Mouse (Mus musculus) heart, embryonic 15.5 days (tissue): ENCODE data around the gene Vasp. TPM values are rescaled to one million over a fixed set of nuclear protein-coding genes. Genes with fewer than 3 reads are reported as not detected.
"Not testable (repeated sequence)": the region's sequence is repeated elsewhere in the genome, so short reads cannot be mapped to it uniquely, and the experiment has no call there.

ENCODE experiments used
- ATAC-seq: fragments of 200-750 bp; cut with Nextera tagmentation; replicated peaks from 2 replicates; pipeline ENCODE4 v1.8.0; 2017; ENCODE audit warnings: low read depth, moderate TSS enrichment; ENCODE audit not compliant: insufficient number of reproducible peaks, insufficient read depth, low FRiP score
- H3K27ac ChIP-seq: fragments of 300-500 bp; sonication (generic); 2 replicates; pipeline ENCODE4 v1.5.1; 2015; ENCODE audit warnings: mild to moderate bottlenecking, inconsistent platforms
- H3K27me3 ChIP-seq: fragments of 300-500 bp; sonication (generic); 2 replicates; pipeline ENCODE4 v1.6.1; 2015; ENCODE audit warnings: inconsistent platforms
- H3K36me3 ChIP-seq: fragments of 300-500 bp; sonication (generic); 2 replicates; pipeline ENCODE4 v1.6.1; 2015; ENCODE audit warnings: mild to moderate bottlenecking, inconsistent platforms
- H3K4me1 ChIP-seq: fragments of 300-500 bp; sonication (generic); replicated peaks from 2 replicates; pipeline ENCODE4 v1.6.1; 2015; ENCODE audit warnings: inconsistent platforms
- H3K4me2 ChIP-seq: fragments of 300-500 bp; sonication (generic); 2 replicates; pipeline ENCODE4 v1.6.1; 2015; ENCODE audit warnings: inconsistent platforms, mild to moderate bottlenecking, moderate library complexity
- H3K4me3 ChIP-seq: fragments of 300-500 bp; sonication (generic); 2 replicates; pipeline ENCODE4 v1.5.1; 2015; ENCODE audit warnings: mild to moderate bottlenecking, inconsistent platforms
- H3K9ac ChIP-seq: fragments of 300-500 bp; sonication (generic); 2 replicates; pipeline ENCODE4 v1.6.1; 2015; ENCODE audit warnings: mild to moderate bottlenecking, inconsistent platforms
- H3K9me3 ChIP-seq: fragments of 300-500 bp; sonication (generic); replicated peaks from 2 replicates; pipeline ENCODE4 v1.6.1; 2016; ENCODE audit warnings: inconsistent platforms
- WGBS: fragments of 180-500 bp; shearing (Covaris S2); methylation state at CpG from one replicate; pipeline ENCODE4 v1.1.7; 2015; ENCODE audit warnings: mixed read lengths; 5-methylcytosine and 5-hydroxymethylcytosine counted together
- polyA plus RNA-seq: library from polyadenylated mRNA; unstranded; fragments of >200 nt; fragmentation: Nextera tagmentation; extraction: Ambion mirVana; gene quantifications from 2 replicates; pipeline ENCODE4 v1.2.1, GENCODE M21; 2015

Vasp gene
- polyA plus RNA-seq, 1 experiment from 2014 or later: 81.2 TPM

DNA sequence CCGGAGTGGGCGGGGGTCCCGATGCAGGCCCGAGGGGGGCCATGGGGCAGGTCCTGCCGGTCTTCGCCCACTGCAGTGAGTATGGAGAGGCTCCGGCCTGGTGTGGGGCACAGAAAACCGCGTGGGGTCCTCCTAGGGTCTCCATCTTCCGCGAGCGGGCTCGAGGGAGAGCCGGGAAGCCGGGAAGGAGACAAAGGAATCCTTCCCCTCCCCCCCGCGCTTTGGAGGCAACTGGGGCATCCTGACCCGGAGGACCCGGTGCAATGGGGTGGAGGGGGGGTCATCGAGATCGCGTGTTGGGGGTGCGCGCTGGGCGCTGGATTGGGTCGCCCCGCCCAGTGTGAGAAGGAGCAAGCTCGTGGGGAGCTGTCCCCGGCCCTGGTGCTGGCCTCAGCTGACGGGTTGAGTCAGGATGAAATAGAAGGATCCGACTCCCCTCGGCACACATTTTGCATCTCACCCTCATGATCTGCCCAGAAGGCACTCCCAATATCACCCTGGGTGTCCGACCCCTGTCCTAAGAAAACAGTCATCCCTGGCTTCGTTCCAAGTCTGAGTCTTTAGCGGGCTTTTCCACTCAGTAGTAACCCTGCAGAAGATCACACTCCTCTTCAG, 11.3 kb upstream of the Vasp start:
- H3K4me2 ChIP-seq: peak overlapping the region; percentile 98
- ATAC-seq: peak; percentile 63
- H3K4me1 ChIP-seq: peaks cover 20% of the 10 kb centered on the region
- no peak overlapping the region; the same call in 1 of the 2 replicates for H3K9ac ChIP-seq
- no peaks in the 10 kb centered on the region for H3K36me3 ChIP-seq
- H3K9me3 ChIP-seq: no peaks in the 10 kb centered on the region
- WGBS: 1% methylated on average over 35 of the region's 35 CpGs
- no peak overlapping the region for H3K27ac ChIP-seq
- peak overlapping the region; percentile 58 for H3K4me3 ChIP-seq
- H3K27me3 ChIP-seq: peaks cover 63% of the 10 kb centered on the region

DNA sequence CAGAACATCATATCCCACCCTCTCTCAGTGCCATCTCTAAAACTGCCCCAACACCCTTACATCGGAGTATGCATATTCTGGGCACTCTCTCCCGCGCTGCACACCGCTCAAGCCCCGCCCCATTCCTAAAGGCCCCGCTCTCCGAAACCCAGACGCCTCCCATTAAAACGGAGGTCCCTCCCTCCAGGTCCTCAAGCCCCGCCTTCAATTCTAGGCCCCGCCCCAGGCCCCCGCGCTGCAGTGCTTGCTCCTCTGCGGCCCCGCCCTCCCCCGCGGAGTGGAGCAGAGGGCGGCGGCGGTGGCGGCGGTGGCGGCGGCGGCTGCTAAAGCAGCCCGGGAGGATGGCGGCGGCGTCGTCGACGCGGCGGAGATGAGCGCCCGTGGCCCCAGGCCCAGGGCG, 10.8 kb upstream of the Vasp start, which contains the start of gene Rtn2:
Gene Rtn2 (plus strand): TSS at position 240 of the 400 bp plus-strand sequence.
- peaks cover 20% of the 10 kb centered on the region for H3K4me1 ChIP-seq
- H3K4me2 ChIP-seq: peak within 1 kb of the TSS; percentile 98
- H3K36me3 ChIP-seq: no peaks in the 10 kb centered on the region
- peak within 1 kb of the TSS; percentile 58 for H3K4me3 ChIP-seq
- H3K27ac ChIP-seq: no peak within 1 kb of the TSS
- H3K9me3 ChIP-seq: no peaks in the 10 kb centered on the region
- no peak within 1 kb of the TSS; the same call in 1 of the 2 replicates for H3K9ac ChIP-seq
- peak; percentile 66 for ATAC-seq
- WGBS: 1% methylated on average over 37 of the region's 37 CpGs
- peaks cover 68% of the 10 kb centered on the region for H3K27me3 ChIP-seq

DNA sequence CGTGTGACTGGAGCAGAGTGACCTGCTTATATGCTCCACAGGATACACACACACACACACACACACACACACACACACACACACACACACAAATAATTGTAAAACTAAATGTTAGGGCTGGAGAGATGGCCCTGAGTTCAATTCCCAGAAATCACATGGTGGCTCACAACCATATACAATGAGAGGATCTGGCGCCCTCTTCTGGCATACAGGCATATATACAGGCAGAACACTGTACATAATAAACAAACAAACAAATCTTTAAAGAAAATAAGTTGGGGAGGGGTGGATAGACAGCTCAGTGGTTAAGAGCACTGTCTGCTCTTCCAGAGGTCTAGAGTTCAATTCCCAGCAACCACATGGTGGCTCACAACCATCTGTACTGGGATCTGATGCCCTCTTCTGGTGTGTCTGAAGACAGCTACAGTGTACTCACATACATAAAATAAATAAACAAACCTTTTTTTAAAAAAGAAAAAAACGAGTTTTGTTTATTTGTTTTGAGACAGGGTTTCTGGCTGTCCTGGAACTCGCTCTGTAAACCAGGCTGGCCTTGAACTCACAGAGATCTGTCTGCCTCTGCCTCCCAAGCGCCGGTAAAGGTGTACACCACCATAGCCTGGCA, 10.2 kb upstream of the Vasp start:
- peak overlapping the region; percentile 98 for H3K4me2 ChIP-seq
- ATAC-seq, H3K9me3 ChIP-seq, H3K27ac ChIP-seq, H3K36me3 ChIP-seq, H3K9ac ChIP-seq: not testable (repeated sequence)
- H3K4me1 ChIP-seq: peaks cover 20% of the 10 kb centered on the region
- peaks cover 69% of the 10 kb centered on the region for H3K27me3 ChIP-seq
- H3K4me3 ChIP-seq: peak overlapping the region; percentile 58; the same call in 1 of the 2 replicates
- 29% methylated on average over 6 of the region's 6 CpGs for WGBS

DNA sequence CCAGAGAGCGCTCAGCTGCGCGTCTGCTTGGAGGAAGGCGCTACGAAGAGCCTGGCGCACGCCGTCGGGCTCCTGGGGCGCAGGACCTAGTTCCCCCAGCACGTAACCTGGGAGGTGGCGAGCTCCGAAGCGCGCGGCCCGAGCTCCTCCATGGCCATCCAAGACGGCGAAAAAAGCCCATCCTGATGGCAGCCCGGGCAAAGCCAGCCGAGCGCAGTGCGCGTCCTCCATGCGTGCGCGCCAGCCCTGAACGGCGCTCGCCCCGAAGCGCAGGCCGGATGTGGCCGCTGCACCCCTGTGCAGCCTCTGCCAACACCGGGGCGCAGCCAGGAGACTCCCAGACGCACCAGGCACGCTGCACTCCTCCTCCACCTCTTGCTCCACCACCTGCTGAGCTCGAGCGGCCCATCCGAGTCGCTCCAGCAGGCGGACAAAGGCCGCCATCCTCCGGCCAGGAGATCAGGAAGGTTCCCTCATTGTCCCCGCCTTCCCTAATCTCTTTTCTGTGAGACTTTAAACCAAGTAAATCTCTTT, 8.0 kb upstream of the Vasp start, which contains the start of gene Ppm1n:
Gene Ppm1n (minus strand): TSS at position 484 of the 534 bp plus-strand sequence.
- H3K27ac ChIP-seq: no peak within 1 kb of the TSS

DNA sequence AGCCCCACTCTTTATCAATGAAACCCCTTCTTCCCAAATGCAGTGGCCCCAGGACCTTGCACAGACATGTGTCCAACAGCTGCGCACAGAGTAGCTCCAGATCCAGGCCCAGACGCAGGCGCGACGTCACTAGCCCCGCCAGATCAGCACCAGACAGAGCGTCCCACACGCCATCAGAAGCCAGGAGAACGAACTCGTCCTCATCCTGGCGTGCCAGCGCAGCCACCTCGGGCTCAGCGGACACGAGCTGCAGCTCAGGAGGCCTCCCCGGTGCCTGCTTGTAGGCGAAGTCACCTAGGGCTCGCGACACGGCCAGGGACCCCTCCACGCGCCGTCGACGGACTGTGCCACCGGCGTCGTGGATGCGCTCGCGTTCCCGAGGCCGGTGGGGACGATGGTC, 7.4 kb upstream of the Vasp start:
- Histone ChIP-seq H3K36me3 (no peaks in the 10 kb centered on the region), H3K9me3 (no peaks in the 10 kb centered on the region), H3K4me3 (peak overlapping the region; percentile 34), H3K4me1 (peaks cover 20% of the 10 kb centered on the region), H3K27me3 (peaks cover 64% of the 10 kb centered on the region), H3K27ac (no peak overlapping the region), H3K9ac (no peak overlapping the region), H3K4me2 (peak overlapping the region; percentile 60)
- WGBS: 4% methylated on average over 34 of the region's 34 CpGs
- ATAC-seq: no peak

More for the DNA sequence above, 8.0 kb upstream of the Vasp start, which contains the start of gene Ppm1n:
- H3K4me2 ChIP-seq: peak within 1 kb of the TSS; percentile 60
- H3K27me3 ChIP-seq: peaks cover 64% of the 10 kb centered on the region
- no peak for ATAC-seq
- no peak within 1 kb of the TSS for H3K9ac ChIP-seq
- peaks cover 20% of the 10 kb centered on the region for H3K4me1 ChIP-seq
- H3K4me3 ChIP-seq: peak within 1 kb of the TSS; percentile 34
- H3K9me3 ChIP-seq: no peaks in the 10 kb centered on the region
- H3K36me3 ChIP-seq: no peaks in the 10 kb centered on the region
- WGBS: under 1% methylated on average over 46 of the region's 46 CpGs

DNA sequence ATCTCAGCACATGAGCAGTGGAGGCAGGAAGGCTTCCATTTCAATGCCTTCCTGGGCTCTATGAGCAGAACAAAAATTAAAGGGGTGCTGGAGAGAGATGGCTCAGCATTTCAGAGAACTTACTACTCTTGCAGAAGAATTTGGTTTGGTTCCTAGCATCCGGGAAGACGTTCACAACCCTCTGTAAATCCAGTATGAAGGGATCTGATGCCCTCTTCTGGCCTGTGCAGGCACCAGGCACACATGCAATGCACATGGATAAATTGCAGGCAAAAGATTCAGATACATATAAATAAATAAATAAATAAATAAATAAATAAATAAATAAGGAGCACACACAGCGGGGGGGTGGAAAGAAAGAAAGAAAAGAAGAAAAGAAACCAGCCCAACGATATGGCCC, 4.6 kb upstream of the Vasp start:
- no peak overlapping the region for H3K4me2 ChIP-seq
- no peak overlapping the region for H3K27ac ChIP-seq
- no peak overlapping the region for H3K4me3 ChIP-seq
- peaks cover 41% of the 10 kb centered on the region for H3K27me3 ChIP-seq
- H3K9me3 ChIP-seq: no peaks in the 10 kb centered on the region
- peaks cover 14% of the 10 kb centered on the region for H3K4me1 ChIP-seq
- no peak for ATAC-seq
- WGBS: 49% methylated on average over 4 of the region's 4 CpGs
- H3K36me3 ChIP-seq: no peaks in the 10 kb centered on the region
- no peak overlapping the region for H3K9ac ChIP-seq

DNA sequence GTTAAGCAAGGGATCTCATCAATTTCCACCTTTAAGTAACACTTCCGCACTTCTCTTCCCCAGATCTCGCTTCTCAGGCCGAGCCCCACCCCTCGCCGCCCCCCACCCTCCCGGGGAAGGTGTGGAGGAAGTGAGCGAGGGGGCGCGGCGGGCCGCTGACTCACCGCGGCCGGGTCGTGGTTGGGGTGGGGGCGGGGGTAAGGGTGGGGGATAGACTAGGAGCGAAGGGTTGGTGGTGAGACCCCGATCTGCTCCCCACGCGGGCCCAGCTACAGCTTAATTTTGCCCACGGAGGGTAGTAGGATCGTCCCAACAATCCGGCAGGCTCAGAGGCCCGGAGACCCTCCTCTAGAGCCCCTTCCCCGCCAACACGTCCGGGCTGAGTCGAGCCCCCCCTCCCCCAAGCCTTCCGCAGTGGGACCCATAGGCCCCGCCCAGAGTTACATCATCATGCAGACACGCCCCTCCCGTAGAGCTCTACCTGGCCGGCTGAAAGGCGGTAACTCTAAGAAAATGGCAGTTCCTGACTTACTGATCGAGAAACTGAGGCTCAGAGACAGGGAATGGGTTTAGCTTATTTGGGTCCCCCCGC, 652 bp upstream of the Vasp start:
- Histone ChIP-seq H3K36me3 (peaks cover 6% of the 10 kb centered on the region; the same call in 1 of the 2 replicates), H3K4me3 (peak overlapping the region; percentile 95), H3K4me2 (peak overlapping the region; percentile 93), H3K4me1 (peaks cover 34% of the 10 kb centered on the region), H3K27me3 (peaks cover 1% of the 10 kb centered on the region; the same call in 1 of the 2 replicates), H3K9ac (peak overlapping the region; percentile 94), H3K9me3 (no peaks in the 10 kb centered on the region), H3K27ac (peak overlapping the region; percentile 94)
- peak; percentile 45 for ATAC-seq
- WGBS: under 1% methylated on average over 36 of the region's 36 CpGs

DNA sequence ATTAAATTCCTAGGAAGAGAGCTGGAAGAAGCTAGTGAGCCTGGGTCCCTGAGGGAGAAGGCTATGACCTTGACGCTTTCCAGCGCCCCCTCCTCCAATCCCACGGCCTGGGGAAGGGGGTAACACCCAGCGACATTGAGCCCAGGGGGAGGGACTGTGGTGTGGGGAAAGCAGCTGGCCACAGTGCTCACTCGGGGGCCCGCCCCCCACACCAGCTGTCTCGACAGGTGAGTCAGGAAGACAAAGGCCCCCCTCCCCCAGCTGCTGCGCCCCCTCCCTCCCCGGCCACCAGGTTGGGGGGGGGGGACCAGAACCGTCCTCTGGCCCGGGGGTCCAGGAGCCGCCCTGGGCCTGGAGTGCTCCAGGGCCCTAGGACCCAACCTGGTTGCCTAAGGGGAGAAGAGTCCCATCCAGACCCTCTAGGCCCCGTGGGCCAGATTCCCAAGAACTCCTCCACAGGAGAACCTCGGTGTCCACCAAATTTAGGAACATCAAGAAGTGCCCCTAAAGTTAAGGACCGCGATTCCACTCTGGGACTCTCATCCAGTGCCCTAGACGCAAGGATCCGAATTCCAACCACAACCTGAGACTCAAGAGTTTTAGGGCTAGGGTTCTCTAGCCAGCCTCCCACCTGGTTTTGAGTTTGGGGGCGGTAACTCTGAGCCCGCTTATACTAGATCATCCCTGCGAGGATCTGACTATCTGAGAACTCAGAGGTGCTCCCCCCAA, 944 bp downstream of the Vasp start:
- no peak for ATAC-seq
- 1% methylated on average over 19 of the region's 21 CpGs for WGBS
- H3K27me3 ChIP-seq: no peaks in the 10 kb centered on the region
- H3K4me3 ChIP-seq: peak overlapping the region; percentile 95
- H3K27ac ChIP-seq: peak overlapping the region; percentile 94
- H3K9ac ChIP-seq: peak overlapping the region; percentile 94
- peaks cover 50% of the 10 kb centered on the region for H3K4me1 ChIP-seq
- H3K4me2 ChIP-seq: peak overlapping the region; percentile 93
- no peaks in the 10 kb centered on the region for H3K9me3 ChIP-seq
- peaks cover 6% of the 10 kb centered on the region; the same call in 1 of the 2 replicates for H3K36me3 ChIP-seq

DNA sequence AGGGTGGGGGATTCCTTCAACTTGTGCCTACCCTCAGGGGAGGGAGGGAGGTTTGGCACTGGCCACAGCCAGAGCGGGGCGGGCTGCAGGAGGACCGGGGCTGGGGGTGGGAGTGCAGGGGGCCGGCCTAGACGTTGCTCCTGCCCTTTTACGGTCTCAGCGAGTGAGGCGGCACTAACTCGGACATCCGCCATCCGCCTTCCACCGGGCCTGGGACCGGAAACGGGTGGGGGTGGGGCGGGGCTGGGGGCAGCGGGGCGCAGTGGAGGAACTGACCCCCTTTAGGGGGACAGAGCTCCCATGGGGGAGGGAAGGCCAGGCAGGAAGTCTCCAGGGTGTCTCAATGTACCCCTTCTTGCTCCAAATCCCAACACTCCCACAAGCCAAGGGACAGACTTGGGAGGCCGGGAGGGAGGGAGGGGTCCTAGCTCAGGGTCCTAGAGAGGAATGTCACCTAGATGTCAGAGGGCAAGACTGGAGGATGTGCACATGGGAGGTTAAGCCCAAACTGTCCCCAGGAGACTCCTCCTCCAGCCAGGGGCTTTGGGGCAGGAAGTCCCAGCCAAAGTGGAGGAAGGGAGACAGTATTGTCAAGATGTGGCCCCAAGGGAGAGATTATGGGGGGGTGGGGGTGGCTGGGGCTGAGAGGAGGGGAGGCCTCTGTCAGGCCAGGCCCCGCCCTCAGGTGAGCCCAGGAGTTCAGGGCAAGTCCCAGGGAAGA, 1.7 kb downstream of the Vasp start:
- peaks cover 58% of the 10 kb centered on the region for H3K4me1 ChIP-seq
- H3K27ac ChIP-seq: peak overlapping the region; percentile 94
- peak overlapping the region; percentile 93 for H3K4me2 ChIP-seq
- WGBS: under 1% methylated on average over 18 of the region's 19 CpGs
- H3K27me3 ChIP-seq: no peaks in the 10 kb centered on the region
- peak overlapping the region; percentile 95 for H3K4me3 ChIP-seq
- peak overlapping the region; percentile 94 for H3K9ac ChIP-seq
- ATAC-seq: peak; percentile 69
- no peaks in the 10 kb centered on the region for H3K9me3 ChIP-seq
- H3K36me3 ChIP-seq: peaks cover 7% of the 10 kb centered on the region

DNA sequence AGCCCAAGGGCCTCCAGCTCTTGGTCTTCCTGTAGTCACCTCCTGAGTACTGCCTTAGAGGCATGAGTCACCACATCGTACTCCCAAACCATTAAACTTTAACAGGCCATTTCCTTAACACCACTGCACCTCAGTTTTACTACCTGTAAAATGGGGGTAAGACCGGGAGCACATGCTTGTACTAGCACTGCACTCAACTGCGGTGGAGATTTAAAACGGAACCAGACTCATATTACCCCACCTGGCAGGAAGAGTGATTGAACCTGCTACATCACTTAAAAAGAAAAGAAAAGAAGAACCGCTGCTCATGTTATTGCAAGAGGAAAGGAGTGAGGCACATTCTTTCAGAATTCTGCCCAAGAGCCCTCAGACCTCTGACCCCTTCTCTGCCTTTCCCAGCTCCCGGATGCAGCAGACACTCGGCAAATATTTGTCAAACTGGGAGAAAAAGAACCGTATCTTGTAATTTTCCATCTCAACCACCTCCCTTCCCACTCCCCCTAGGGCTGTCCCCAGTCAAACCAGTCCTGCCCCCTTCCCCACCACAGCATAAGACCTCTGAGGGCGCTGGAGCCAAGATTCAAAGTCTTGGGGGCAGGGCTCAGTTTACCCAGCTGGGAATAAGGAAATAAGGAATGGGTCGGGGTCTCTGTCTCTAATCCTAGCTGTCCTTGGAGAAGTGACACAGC, 2.5 kb downstream of the Vasp start:
- peak overlapping the region; percentile 94 for H3K27ac ChIP-seq
- H3K27me3 ChIP-seq: no peaks in the 10 kb centered on the region
- no peak for ATAC-seq
- peak overlapping the region; percentile 94 for H3K9ac ChIP-seq
- peaks cover 15% of the 10 kb centered on the region for H3K36me3 ChIP-seq
- 32% methylated on average over 10 of the region's 10 CpGs for WGBS
- H3K4me3 ChIP-seq: peak overlapping the region; percentile 95
- peak overlapping the region; percentile 93 for H3K4me2 ChIP-seq
- H3K9me3 ChIP-seq: no peaks in the 10 kb centered on the region
- peaks cover 64% of the 10 kb centered on the region for H3K4me1 ChIP-seq
